Comparison of ENCODE assay signal across 11 mouse cellular contexts in genomic region chr13:3726331-3726781, GRCm38 (mm10).
DNase-seq lines count a peak whose midpoint lies in the region; ATAC-seq and TF ChIP-seq lines count a peak whose summit lies in the region.
"Had no signal": no experiment of that assay in that cellular context is flagged by ENCODE, and none has a peak within 500 bp of the region (broad histone marks: within the 10 kb centered on the region; RNA-seq: fewer than 3 reads in every experiment).

No protein-coding gene starts in this region.

- H3K27ac ChIP-seq in gastrocnemius, adult 2 months: peak overlapping the region; percentile 83
- no peak overlapping the region for H3K27ac ChIP-seq in intestine, embryonic 16.5 days (ENCODE audit: low read length)
- peak overlapping the region; percentile 63 for H3K27ac ChIP-seq in stomach, postnatal 0 days (replicated peaks)
- H3K27ac ChIP-seq: midbrain, embryonic 12.5 days had no signal

- DNase-seq in gastrocnemius, adult 2 months: peak; percentile 47
- DNase-seq in gastrocnemius, postnatal 4 days (ENCODE audit: low spot score in 2 of 2): no peak
- DNase-seq in urinary bladder, postnatal 25 days (ENCODE audit: low spot score): peak; percentile 4
- no peak for DNase-seq in urinary bladder, postnatal 10 days (ENCODE audit: low spot score)
- no peak for DNase-seq in stomach, postnatal 0 days (ENCODE audit: low spot score)
- DNase-seq in yolk sac, embryonic 10.5 days (ENCODE audit: low spot score): no peak
- DNase-seq in c-Kit-positive CD71-positive TER-119-positive erythroid progenitor cells, embryonic 14.5 days (ENCODE audit: low spot score): no peak
- DNase-seq: cerebellum, postnatal 25 days; right cerebral cortex, postnatal 4 days had no signal

- no peaks in the 10 kb centered on the region for H3K27me3 ChIP-seq in intestine, embryonic 16.5 days (replicated peaks; ENCODE audit: control insufficient read depth, insufficient read depth, low read length)
- no peaks in the 10 kb centered on the region for H3K27me3 ChIP-seq in stomach, postnatal 0 days (ENCODE audit: control insufficient read depth, insufficient read depth, low read length)
- H3K27me3 ChIP-seq: midbrain, embryonic 12.5 days had no signal

- peak; percentile 76 for ATAC-seq in intestine, embryonic 16.5 days
- peak; percentile 69; the same call in 1 of the 2 replicates for ATAC-seq in stomach, postnatal 0 days (ENCODE audit: low FRiP score, low TSS enrichment)

- TF ChIP-seq EP300 in stomach, postnatal 0 days (optimal IDR thresholded peaks at IDR 0.05): peak; percentile 18

- H3K4me3 ChIP-seq in gastrocnemius, adult 2 months: no peak overlapping the region
- H3K4me3 ChIP-seq in intestine, embryonic 16.5 days (ENCODE audit: low read length): no peak overlapping the region
- no peak overlapping the region for H3K4me3 ChIP-seq in stomach, postnatal 0 days (ENCODE audit: low read depth, low read length)
- H3K4me3 ChIP-seq: midbrain, embryonic 12.5 days had no signal

- peaks cover 12% of the 10 kb centered on the region; the same call in 1 of the 2 replicates for H3K4me1 ChIP-seq in intestine, embryonic 16.5 days (ENCODE audit: control insufficient read depth, insufficient read depth, low read length)
- no peaks in the 10 kb centered on the region; the same call in 1 of the 2 replicates for H3K4me1 ChIP-seq in stomach, postnatal 0 days (replicated peaks; ENCODE audit: control insufficient read depth, insufficient read depth)

- no peak overlapping the region for H3K4me2 ChIP-seq in intestine, embryonic 16.5 days (ENCODE audit: low read depth, low read length)
- H3K4me2 ChIP-seq in stomach, postnatal 0 days (replicated peaks; ENCODE audit: low read depth): no peak overlapping the region
- H3K4me2 ChIP-seq: midbrain, embryonic 12.5 days had no signal

- no peak overlapping the region for H3K9ac ChIP-seq in intestine, embryonic 16.5 days (ENCODE audit: low read depth, low read length)
- no peak overlapping the region for H3K9ac ChIP-seq in stomach, postnatal 0 days (ENCODE audit: low read length)
- H3K9ac ChIP-seq: midbrain, embryonic 12.5 days had no signal

- H3K36me3 ChIP-seq in intestine, embryonic 16.5 days (ENCODE audit: control insufficient read depth, insufficient read depth, low read length): no peaks in the 10 kb centered on the region
- H3K36me3 ChIP-seq in stomach, postnatal 0 days (ENCODE audit: control insufficient read depth, insufficient read depth, low read length): no peaks in the 10 kb centered on the region
- H3K36me3 ChIP-seq: midbrain, embryonic 12.5 days had no signal

- TF ChIP-seq CTCF in gastrocnemius, adult 2 months (IDR thresholded peaks at IDR 0.05): no peak
- TF ChIP-seq CTCF in stomach, postnatal 0 days (IDR thresholded peaks at IDR 0.05; ENCODE audit: low read depth): no peak

- no peaks in the 10 kb centered on the region for H3K9me3 ChIP-seq in intestine, embryonic 16.5 days (ENCODE audit: control insufficient read depth, low read length)
- no peaks in the 10 kb centered on the region for H3K9me3 ChIP-seq in stomach, postnatal 0 days (ENCODE audit: control insufficient read depth, low read length)
- H3K9me3 ChIP-seq: midbrain, embryonic 12.5 days had no signal

- intact Hi-C loops in gastrocnemius, adult 2 months (cut with DNase I): no loop called here

- WGBS in intestine, embryonic 16.5 days: 30% methylated on average over 5 of the region's 5 CpGs
- WGBS in stomach, postnatal 0 days: 29% methylated on average over 5 of the region's 5 CpGs

Comparison
In these comparisons a context has a peak if more than half of its experiments do, and no peak if none do; other contexts are left out.
1. DNase-seq: peak in gastrocnemius, adult 2 months (single experiment) and urinary bladder, postnatal 25 days (single experiment); none in gastrocnemius, postnatal 4 days (0 of 2), urinary bladder, postnatal 10 days (single experiment), stomach, postnatal 0 days (single experiment), yolk sac, embryonic 10.5 days (single experiment) and c-Kit-positive CD71-positive TER-119-positive erythroid progenitor cells, embryonic 14.5 days (single experiment).